Mouse (Mus musculus): ENCODE measurements at regions not wholly inside any gene's neighbourhood (a gene's known extent, or its start where the extent isn't known, plus 50 kb on each side); places are given as distances from the start of the nearest gene placed in this dataset.
A peak's percentile ranks its signal among the peaks of the same experiment; 100 is the strongest.

DNA sequence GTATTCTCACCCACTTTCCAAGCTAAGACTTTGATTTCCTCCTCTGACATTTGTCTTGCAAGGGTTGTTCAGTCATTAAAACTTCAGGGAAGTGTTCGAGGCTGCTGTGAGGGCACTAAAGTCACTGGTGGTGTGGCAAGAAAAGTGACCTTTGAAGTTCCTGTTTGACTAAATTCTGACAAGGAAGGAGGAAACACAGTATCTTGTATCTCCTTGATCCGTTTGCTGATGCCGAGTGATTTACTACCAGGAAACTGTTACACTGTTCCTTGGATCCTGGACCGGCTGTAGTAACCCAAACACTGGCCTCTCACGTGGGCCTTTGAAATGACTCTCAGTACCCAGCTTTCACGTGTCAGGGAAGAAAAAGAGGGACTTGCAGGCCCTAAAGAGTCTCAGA is 53.5 kb upstream of the Ralgapa2 start:
- no peak for TF ChIP-seq CTCF (IDR thresholded peaks at IDR 0.05)
- intact Hi-C loops (cut with DNase I) = no loop called here
- Histone ChIP-seq H3K27ac (no peak overlapping the region), H3K4me3 (no peak overlapping the region)
- DNase-seq (ENCODE audit: extremely low spot score in 1 of 2, low spot score in 2 of 2) = no peak

- no peak for TF ChIP-seq CTCF (IDR thresholded peaks at IDR 0.05)
- Histone ChIP-seq H3K4me3 (no peak overlapping the region), H3K27ac (no peak overlapping the region)
- intact Hi-C loops (cut with DNase I) = no loop called here
- no peak for DNase-seq (ENCODE audit: extremely low spot score in 1 of 2, low spot score in 2 of 2)
Observed at GRCm38 (mm10) chr2:146568171-146568842, 56.2 kb upstream of the Ralgapa2 start.

- no peak overlapping the region for H3K4me3 ChIP-seq
- DNase-seq (ENCODE audit: extremely low spot score in 1 of 2, low spot score in 2 of 2) = no peak
- TF ChIP-seq CTCF (IDR thresholded peaks at IDR 0.05) = no peak
- intact Hi-C loops (cut with DNase I) = no loop called here
- H3K27ac ChIP-seq = no peak overlapping the region
Observed at GRCm38 (mm10) chr2:146571036-146571435, 58.9 kb upstream of the Ralgapa2 start.

DNA sequence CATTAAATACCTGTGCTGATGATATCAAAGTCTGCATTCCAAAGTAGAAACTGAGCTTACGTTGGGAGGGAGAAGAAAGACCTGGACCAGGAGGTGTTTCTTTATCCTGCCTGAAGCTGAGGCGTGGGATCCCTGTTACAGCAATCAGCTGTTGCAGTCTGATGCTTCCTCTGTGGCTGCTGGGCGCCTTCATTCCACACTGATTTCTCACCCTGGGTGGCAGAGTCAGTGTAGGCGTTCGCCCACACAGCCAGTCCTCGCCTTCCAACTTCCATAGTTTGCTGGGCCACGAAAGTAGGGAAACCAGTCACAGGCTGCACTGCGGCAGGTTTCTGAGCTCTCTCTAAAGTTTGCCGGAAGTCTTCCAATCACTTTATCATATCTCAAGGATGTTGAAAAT is 59.7 kb upstream of the Ralgapa2 start:
- peak; percentile 50 to 52 for DNase-seq (ENCODE audit: extremely low spot score in 1 of 2, low spot score in 2 of 2)
- no peak overlapping the region for H3K4me3 ChIP-seq
- no peak overlapping the region for H3K27ac ChIP-seq
- intact Hi-C loops (cut with DNase I) = no loop called here
- TF ChIP-seq CTCF (IDR thresholded peaks at IDR 0.05) = no peak

DNA sequence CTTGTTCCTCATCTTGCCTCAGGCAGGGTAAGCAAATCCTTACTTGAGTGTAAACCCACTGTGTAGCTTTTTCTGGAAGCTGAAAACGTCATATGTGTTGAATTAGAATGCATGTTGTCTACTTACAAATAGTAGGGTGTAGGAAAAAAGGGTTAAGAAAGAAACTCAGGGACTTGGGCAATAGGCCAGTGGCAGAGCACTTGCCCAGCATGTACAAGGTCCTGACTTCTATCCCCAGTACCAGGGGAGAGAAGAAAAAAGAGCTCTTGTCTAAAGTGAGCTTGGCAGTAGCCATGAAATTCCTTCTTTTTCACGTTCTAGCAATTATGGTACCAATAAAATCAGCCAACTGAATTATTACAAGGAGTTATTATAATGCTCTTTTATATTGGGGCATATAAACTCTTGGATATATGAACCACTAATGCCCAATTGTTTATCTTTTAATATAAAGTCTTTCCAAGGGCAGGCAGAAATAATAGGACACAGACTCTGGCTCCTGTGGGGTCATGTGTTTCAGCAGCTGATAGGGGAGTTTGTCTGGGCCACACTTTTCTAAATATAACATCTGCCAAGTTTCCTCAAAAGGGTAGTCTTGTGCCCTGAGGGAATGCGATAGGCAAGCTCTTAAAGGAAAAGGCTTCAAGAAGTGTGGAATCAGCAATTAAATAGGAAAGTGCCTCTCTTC is 63.6 kb upstream of the Ralgapa2 start:
- intact Hi-C loops (cut with DNase I) = no loop called here
- Histone ChIP-seq H3K4me3 (no peak overlapping the region), H3K27ac (no peak overlapping the region)
- no peak for DNase-seq (ENCODE audit: extremely low spot score in 1 of 2, low spot score in 2 of 2)
- TF ChIP-seq CTCF (IDR thresholded peaks at IDR 0.05) = no peak

DNA sequence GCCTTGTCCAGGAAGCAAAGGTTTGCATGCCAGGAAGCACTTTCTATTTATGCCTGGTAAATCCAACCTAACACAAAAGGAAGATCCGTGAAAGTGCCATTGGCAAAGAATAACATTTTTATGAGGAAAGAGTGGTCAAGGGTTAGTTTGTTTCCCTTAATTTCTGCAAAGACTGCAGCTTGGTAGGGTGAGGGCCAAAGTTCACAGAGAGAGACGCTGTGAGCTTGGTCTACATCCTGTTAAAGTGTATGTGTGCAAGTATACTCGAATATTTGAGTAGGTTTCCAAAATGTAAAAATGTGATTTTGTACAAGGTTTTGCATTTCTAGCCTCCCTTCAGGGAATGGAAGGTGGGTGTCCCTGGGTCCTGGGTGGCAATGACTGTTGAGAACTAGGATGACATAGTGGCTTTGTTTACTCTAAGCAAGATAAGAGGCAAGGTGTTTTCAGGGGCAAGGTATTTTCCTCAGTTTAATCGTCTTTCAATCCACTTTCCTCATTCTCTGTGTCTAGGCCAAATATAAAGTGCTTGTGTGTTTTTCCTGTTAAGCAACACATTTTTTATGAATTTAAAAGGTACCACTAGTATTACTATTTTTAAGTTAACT is 64.3 kb upstream of the Ralgapa2 start:
- intact Hi-C loops (cut with DNase I) = no loop called here
- H3K4me3 ChIP-seq = no peak overlapping the region
- no peak overlapping the region for H3K27ac ChIP-seq
- no peak for TF ChIP-seq CTCF (IDR thresholded peaks at IDR 0.05)
- no peak for DNase-seq (ENCODE audit: extremely low spot score in 1 of 2, low spot score in 2 of 2)

- DNase-seq (ENCODE audit: extremely low spot score in 1 of 2, low spot score in 2 of 2) = no peak
- Histone ChIP-seq H3K27ac (no peak overlapping the region), H3K4me3 (no peak overlapping the region)
- TF ChIP-seq CTCF (IDR thresholded peaks at IDR 0.05) = no peak
- intact Hi-C loops (cut with DNase I) = no loop called here
Observed at GRCm38 (mm10) chr2:146577096-146577495, 65.0 kb upstream of the Ralgapa2 start.

GRCm38 (mm10) chr2:146581220-146581619 is 69.1 kb upstream of the Ralgapa2 start:
- Histone ChIP-seq H3K27ac (no peak overlapping the region), H3K4me3 (no peak overlapping the region)
- no peak for TF ChIP-seq CTCF (IDR thresholded peaks at IDR 0.05)
- DNase-seq (ENCODE audit: extremely low spot score in 1 of 2, low spot score in 2 of 2) = no peak
- intact Hi-C loops (cut with DNase I) = no loop called here

DNA sequence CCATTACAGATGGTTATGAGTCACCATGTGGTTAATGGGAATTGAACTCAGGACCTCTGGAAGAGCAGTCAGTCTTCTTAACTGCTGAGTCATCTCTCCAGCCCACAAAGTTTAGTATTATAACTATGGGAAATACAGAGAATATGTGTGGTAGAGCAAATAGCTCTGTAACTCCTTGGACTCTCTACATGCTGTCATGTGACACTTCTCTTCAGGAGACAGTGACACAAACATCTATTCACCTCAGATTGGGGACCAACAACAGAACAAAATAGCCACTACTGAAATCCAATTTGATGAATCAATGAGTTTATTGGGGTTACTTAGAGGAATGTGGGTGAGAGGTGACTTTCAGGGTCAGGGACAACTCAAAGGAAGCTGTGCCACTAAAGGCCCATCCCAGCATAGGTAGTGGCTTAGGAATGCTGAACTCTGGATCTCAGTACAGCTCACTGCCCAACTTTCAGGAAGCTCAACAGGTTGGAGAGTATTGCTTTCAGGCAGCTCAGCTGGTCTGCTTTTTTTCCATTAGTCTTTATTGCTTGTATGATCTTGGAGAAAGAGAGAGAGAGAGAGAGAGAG is 71.8 kb upstream of the Ralgapa2 start:
- intact Hi-C loops (cut with DNase I) = no loop called here
- TF ChIP-seq CTCF (IDR thresholded peaks at IDR 0.05) = no peak
- H3K4me3 ChIP-seq = no peak overlapping the region

GRCm38 (mm10) chr2:146586381-146586780 is 74.2 kb upstream of the Ralgapa2 start:
- DNase-seq (ENCODE audit: extremely low spot score in 1 of 2, low spot score in 2 of 2) = no peak
- no peak for TF ChIP-seq CTCF (IDR thresholded peaks at IDR 0.05)
- Histone ChIP-seq H3K4me3 (no peak overlapping the region), H3K27ac (no peak overlapping the region)
- intact Hi-C loops (cut with DNase I) = no loop called here

More for the DNA sequence above, 71.8 kb upstream of the Ralgapa2 start:
- no peak for DNase-seq (ENCODE audit: extremely low spot score in 1 of 2, low spot score in 2 of 2)
- no peak overlapping the region for H3K27ac ChIP-seq

- Histone ChIP-seq H3K27ac (no peak overlapping the region), H3K4me3 (no peak overlapping the region)
- intact Hi-C loops (cut with DNase I) = no loop called here
- no peak for TF ChIP-seq CTCF (IDR thresholded peaks at IDR 0.05)
- no peak for DNase-seq (ENCODE audit: extremely low spot score in 1 of 2, low spot score in 2 of 2)
Observed at GRCm38 (mm10) chr2:146586981-146587380, 74.8 kb upstream of the Ralgapa2 start.

DNA sequence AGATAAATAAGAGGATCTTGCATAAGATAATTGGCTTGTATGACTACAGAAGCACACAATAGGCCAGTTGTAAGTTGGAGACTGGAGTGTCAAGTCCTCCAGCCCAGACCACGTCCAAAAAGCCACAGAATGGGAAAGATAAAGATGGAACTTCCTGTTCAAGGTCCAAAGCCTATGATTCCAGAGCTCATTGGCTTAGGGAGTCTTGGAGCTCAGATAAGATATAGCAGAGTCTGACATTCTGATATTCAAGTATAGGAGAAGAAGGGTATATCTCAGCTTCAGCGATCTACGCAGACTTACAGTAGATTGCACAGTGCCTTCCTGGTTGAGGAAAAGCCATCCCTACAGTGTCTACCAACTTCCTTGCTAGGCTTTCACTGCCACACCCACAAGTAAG is 77.7 kb upstream of the Ralgapa2 start:
- DNase-seq (ENCODE audit: extremely low spot score in 1 of 2, low spot score in 2 of 2) = no peak
- intact Hi-C loops (cut with DNase I) = no loop called here
- no peak overlapping the region for H3K27ac ChIP-seq
- TF ChIP-seq CTCF (IDR thresholded peaks at IDR 0.05) = no peak
- no peak overlapping the region for H3K4me3 ChIP-seq
